Mouse (Mus musculus): ENCODE data around the gene Wsb2. TPM values are rescaled to one million over a fixed set of nuclear protein-coding genes. Genes with fewer than 3 reads are reported as not detected.

Gene Wsb2
- polyA plus RNA-seq, 1 experiment: 328 TPM

Other genes starting within 250 kb of the Wsb2 start
- 122 and 124 TPM in 2 replicates for gene Suds3, start 241.2 kb upstream of the Wsb2 start, polyA plus RNA-seq (2012; rRNA removed)
- gene Taok3, start 237.2 kb upstream of the Wsb2 start, polyA plus RNA-seq (2012; rRNA removed): 43.8 and 48.2 TPM in 2 replicates
- gene Pebp1, start 69.7 kb upstream of the Wsb2 start, polyA plus RNA-seq (2012; rRNA removed): 740 and 785 TPM in 2 replicates
- gene Vsig10, start 38.2 kb upstream of the Wsb2 start, polyA plus RNA-seq (2012; rRNA removed): 1.6 and 2.4 TPM in 2 replicates
- gene Rfc5, start 31.7 kb downstream of the Wsb2 start, polyA plus RNA-seq (2012; rRNA removed): 15.4 and 15.6 TPM in 2 replicates
- gene Ksr2, start 56.7 kb downstream of the Wsb2 start, polyA plus RNA-seq (2012; rRNA removed): 9.1 and 9.4 TPM in 2 replicates